Mouse (Mus musculus) gastrocnemius, adult 2 months (tissue): ENCODE data around the gene Grxcr1. TPM values are rescaled to one million over a fixed set of nuclear protein-coding genes. Genes with fewer than 3 reads are reported as not detected.

Source experiments
- DNase-seq: peaks from one replicate; pipeline ENCODE4 v3.0.0; 2022
- H3K27ac ChIP-seq: fragments of 200-600 bp; 2 replicates; pipeline ENCODE4 v1.8.1; 2022; ENCODE audit warnings: mild to moderate bottlenecking
- H3K4me3 ChIP-seq: fragments of 200-600 bp; 2 replicates; pipeline ENCODE4 v1.8.1; 2022; ENCODE audit warnings: mild to moderate bottlenecking, moderate library complexity
- CTCF ChIP-seq: fragments of 200-600 bp; IDR thresholded peaks from 2 replicates; pipeline ENCODE4 v1.8.1; 2022; ENCODE audit warnings: antibody characterized with exemption, mild to moderate bottlenecking, moderate library complexity
- intact Hi-C: fragments of 180-260 bp; cut with DNase I; formaldehyde crosslinking; loops from one replicate; pipeline ENCODE4 v1.15.1; 2025
- total RNA-seq, 2 experiments: library from RNA; stranded (reverse); gene quantifications; 2 replicates each; pipeline ENCODE4 v1.2.3; 2021

The Grxcr1 gene
- total RNA-seq, 2 experiments from 2014 or later = not detected

GRCm38 (mm10) chr5:68043339-68043738, 11.7 kb downstream of the Grxcr1 start:
- Histone ChIP-seq H3K4me3 (no peak overlapping the region), H3K27ac (no peak overlapping the region)
- intact Hi-C loops = no loop called here
- DNase-seq = no peak
- no peak for TF ChIP-seq CTCF

GRCm38 (mm10) chr5:68048783-68049182, 17.1 kb downstream of the Grxcr1 start:
- intact Hi-C loops = no loop called here
- Histone ChIP-seq H3K4me3 (no peak overlapping the region), H3K27ac (no peak overlapping the region)
- no peak for DNase-seq
- no peak for TF ChIP-seq CTCF

- DNase-seq = no peak
- H3K27ac ChIP-seq = no peak overlapping the region
- TF ChIP-seq CTCF = no peak
- intact Hi-C loops = no loop called here
- H3K4me3 ChIP-seq = no peak overlapping the region
Observed at GRCm38 (mm10) chr5:68049536-68049935, 17.9 kb downstream of the Grxcr1 start.

- no peak for DNase-seq
- Histone ChIP-seq H3K27ac (no peak overlapping the region), H3K4me3 (no peak overlapping the region)
- TF ChIP-seq CTCF = no peak
- intact Hi-C loops = no loop called here
Observed at GRCm38 (mm10) chr5:68051101-68051500, 19.5 kb downstream of the Grxcr1 start.

GRCm38 (mm10) chr5:68057574-68057973, 25.9 kb downstream of the Grxcr1 start:
- intact Hi-C loops = no loop called here
- no peak for TF ChIP-seq CTCF
- DNase-seq = no peak
- H3K4me3 ChIP-seq = no peak overlapping the region
- no peak overlapping the region for H3K27ac ChIP-seq

GRCm38 (mm10) chr5:68068694-68069093, 37.1 kb downstream of the Grxcr1 start:
- Histone ChIP-seq H3K4me3 (no peak overlapping the region), H3K27ac (no peak overlapping the region)
- TF ChIP-seq CTCF = no peak
- intact Hi-C loops = no loop called here
- DNase-seq = no peak

GRCm38 (mm10) chr5:68070308-68070707, 38.7 kb downstream of the Grxcr1 start:
- no peak for DNase-seq
- Histone ChIP-seq H3K27ac (no peak overlapping the region), H3K4me3 (no peak overlapping the region)
- intact Hi-C loops = no loop called here
- no peak for TF ChIP-seq CTCF

- H3K4me3 ChIP-seq = no peak overlapping the region
- no peak for DNase-seq
- TF ChIP-seq CTCF = no peak
- no peak overlapping the region for H3K27ac ChIP-seq
- intact Hi-C loops = no loop called here
Observed at GRCm38 (mm10) chr5:68071857-68072256, 40.2 kb downstream of the Grxcr1 start.

- Histone ChIP-seq H3K27ac (peak overlapping the region; percentile 57), H3K4me3 (no peak overlapping the region)
- DNase-seq = peak; percentile 14
- intact Hi-C loops = no loop called here
- no peak for TF ChIP-seq CTCF
Observed at GRCm38 (mm10) chr5:68086535-68087098, 55.0 kb downstream of the Grxcr1 start.

- intact Hi-C loops = no loop called here
- DNase-seq = no peak
- Histone ChIP-seq H3K27ac (peak overlapping the region; percentile 57), H3K4me3 (no peak overlapping the region)
- no peak for TF ChIP-seq CTCF
Observed at GRCm38 (mm10) chr5:68087174-68087573, 55.5 kb downstream of the Grxcr1 start.

GRCm38 (mm10) chr5:68093085-68093484, 61.5 kb downstream of the Grxcr1 start:
- TF ChIP-seq CTCF = no peak
- DNase-seq = no peak
- no peak overlapping the region for H3K4me3 ChIP-seq
- H3K27ac ChIP-seq = no peak overlapping the region
- intact Hi-C loops = no loop called here

- DNase-seq = no peak
- TF ChIP-seq CTCF = no peak
- Histone ChIP-seq H3K4me3 (no peak overlapping the region), H3K27ac (no peak overlapping the region)
- intact Hi-C loops = no loop called here
Observed at GRCm38 (mm10) chr5:68097665-68098624, 66.3 kb downstream of the Grxcr1 start.

GRCm38 (mm10) chr5:68112430-68113036, 80.9 kb downstream of the Grxcr1 start:
- Histone ChIP-seq H3K4me3 (no peak overlapping the region), H3K27ac (no peak overlapping the region)
- intact Hi-C loops = loop anchor here (10.0 kb wide), 1 partner anchor 358 kb away; no protein-coding TSS in a partner anchor
- TF ChIP-seq CTCF = peak; percentile 30; the same call in 1 of the 2 replicates
- no peak for DNase-seq
